Mouse (Mus musculus) MEL (cell line): ENCODE measurements around the gene Ints7. TPM values are rescaled to one million over a fixed set of nuclear protein-coding genes. Genes with fewer than 3 reads are reported as not detected.
A peak's percentile ranks its signal among the peaks of the same experiment; 100 is the strongest.

Experiments used
- DNase-seq: peaks from one replicate; pipeline ENCODE4 v3.0.0; 2011; ENCODE audit warnings: low read depth, low spot score
- H3K27ac ChIP-seq: 2 replicates; pipeline ENCODE4 v1.5.1; 2012; ENCODE audit warnings: low read depth, mild to moderate bottlenecking, control low read depth, low read length, moderate library complexity; ENCODE audit not compliant: control insufficient read depth
- H3K27me3 ChIP-seq, 2 experiments: fragments of 150-350 bp in 1 of 2; sonication (generic) in 1 of 2; 2 replicates each; pipeline ENCODE4 v1.6.1; 2012; ENCODE audit warnings: low read length in 2 of 2, mild to moderate bottlenecking in 2 of 2, improper control_type of control experiment in 1 of 2, moderate library complexity in 1 of 2; ENCODE audit not compliant: insufficient read depth in 2 of 2, control insufficient read depth in 1 of 2
- H3K36me3 ChIP-seq, 2 experiments: 2 replicates each; pipeline ENCODE4 v1.6.1; 2012 to 2014; ENCODE audit warnings: low read length in 2 of 2, improper control_type of control experiment in 1 of 2, inconsistent platforms in 1 of 2, mild to moderate bottlenecking in 1 of 2; ENCODE audit not compliant: insufficient read depth in 2 of 2, control insufficient read depth in 1 of 2
- H3K4me1 ChIP-seq, 2 experiments: fragments of 150-350 bp in 1 of 2; sonication (generic) in 1 of 2; 2 replicates each; pipeline ENCODE4 v1.6.1; 2012; ENCODE audit warnings: low read length in 2 of 2, improper control_type of control experiment in 1 of 2, mild to moderate bottlenecking in 1 of 2; ENCODE audit not compliant: insufficient read depth in 2 of 2, control insufficient read depth in 1 of 2
- H3K4me3 ChIP-seq, 2 experiments: fragments of 150-350 bp in 1 of 2; sonication (generic) in 1 of 2; 2 replicates each; pipeline ENCODE4 v1.5.1; 2012; ENCODE audit warnings: low read depth in 2 of 2, low read length in 2 of 2, mild to moderate bottlenecking in 2 of 2, moderate library complexity in 2 of 2, control low read depth in 1 of 2, improper control_type of control experiment in 1 of 2; ENCODE audit not compliant: control insufficient read depth in 1 of 2, insufficient read depth in 1 of 2
- H3K79me2 ChIP-seq: 2 replicates; pipeline ENCODE4 v1.6.1; 2012; ENCODE audit warnings: mild to moderate bottlenecking, low read length, moderate library complexity; ENCODE audit not compliant: control insufficient read depth, poor library complexity, insufficient read depth
- H3K9ac ChIP-seq: 2 replicates; pipeline ENCODE4 v1.6.1; 2012; ENCODE audit warnings: low read depth, mild to moderate bottlenecking, control low read depth, low read length, moderate library complexity; ENCODE audit not compliant: control insufficient read depth, poor library complexity, severe bottlenecking
- H3K9me3 ChIP-seq: fragments of 150-350 bp; sonication (generic); replicated peaks from 2 replicates; pipeline ENCODE4 v1.6.1; 2012; ENCODE audit warnings: mild to moderate bottlenecking, low read length, improper control_type of control experiment, moderate library complexity; ENCODE audit not compliant: insufficient read depth
- BHLHE40 ChIP-seq: IDR thresholded peaks from 2 replicates; pipeline ENCODE4 v1.6.1; 2012; ENCODE audit warnings: low read depth, mild to moderate bottlenecking, inconsistent platforms, low read length, improper control_type of control experiment, borderline replicate concordance
- CTCF ChIP-seq, 3 experiments: IDR thresholded peaks in 2 of 3; conservative IDR thresholded peaks in 1 of 3; 2 replicates each; pipeline ENCODE4 v1.5.1; 2011 to 2012; ENCODE audit warnings: low read length in 3 of 3, low read depth in 2 of 3, mild to moderate bottlenecking in 2 of 3, improper control_type of control experiment in 1 of 3, inconsistent platforms in 1 of 3, mixed read lengths in 1 of 3, moderate library complexity in 1 of 3; ENCODE audit not compliant: control insufficient read depth in 1 of 3, insufficient read depth in 1 of 3, poor library complexity in 1 of 3, severe bottlenecking in 1 of 3
- GATA1 ChIP-seq: IDR thresholded peaks from 2 replicates; pipeline ENCODE4 v1.6.1; 2011; ENCODE audit warnings: low read depth, low read length, improper control_type of control experiment
- MYB ChIP-seq: IDR thresholded peaks from 2 replicates; pipeline ENCODE4 v1.6.1; 2011; ENCODE audit warnings: mild to moderate bottlenecking, low read depth, low read length, improper control_type of control experiment
- POLR2A ChIP-seq, 2 experiments: IDR thresholded peaks; 2 replicates each; pipeline ENCODE4 v1.6.1; 2011 to 2012; ENCODE audit warnings: low read length in 2 of 2, mild to moderate bottlenecking in 2 of 2, control low read depth in 1 of 2, improper control_type of control experiment in 1 of 2, low read depth in 1 of 2, moderate library complexity in 1 of 2; ENCODE audit not compliant: control insufficient read depth in 1 of 2, insufficient read depth in 1 of 2, poor library complexity in 1 of 2
- RAD21 ChIP-seq: IDR thresholded peaks from 2 replicates; pipeline ENCODE4 v1.6.1; 2011; ENCODE audit warnings: mild to moderate bottlenecking, low read depth, low read length, improper control_type of control experiment
- SIN3A ChIP-seq: IDR thresholded peaks from 2 replicates; pipeline ENCODE4 v1.6.1; 2012; ENCODE audit warnings: low read length, improper control_type of control experiment, inconsistent platforms
- SMC3 ChIP-seq: IDR thresholded peaks from 2 replicates; pipeline ENCODE4 v1.6.1; 2011; ENCODE audit warnings: low read depth, low read length, improper control_type of control experiment
- TBP ChIP-seq: IDR thresholded peaks from 2 replicates; pipeline ENCODE4 v1.8.0; 2011; ENCODE audit warnings: low read depth, low read length, improper control_type of control experiment
- ZC3H11A ChIP-seq: IDR thresholded peaks from 2 replicates; pipeline ENCODE4 v1.6.1; 2012; ENCODE audit warnings: low read depth, mild to moderate bottlenecking, inconsistent platforms, low read length, improper control_type of control experiment
- polyA plus RNA-seq, 2 experiments: library from polyadenylated mRNA; stranded (reverse) in 1 of 2; unstranded in 1 of 2; fragments of >175 nt in 1 of 2; fragments of >200 nt in 1 of 2; gene quantifications; 2 replicates each; pipeline versions ENCODE4 v1.2.1 to v1.2.4; 2012; ENCODE audit warnings: low replicate concordance in 2 of 2, low read depth in 1 of 2; ENCODE audit not compliant: insufficient read length in 2 of 2, insufficient read depth in 1 of 2, missing spikeins in 1 of 2
- total RNA-seq: library from RNA; depleted of rRNA; stranded (reverse); fragments of 300-350 nt; gene quantifications from 2 replicates; pipeline ENCODE4 v1.2.3, GENCODE M21; 2012

Ints7 gene
- total and polyA plus RNA-seq, 3 experiments: 44.2 to 84.5 (median 83.5) TPM

GRCm38 (mm10) chr1:191557109-191557508 lies 18.3 kb upstream of the Ints7 start:
- Histone ChIP-seq H3K4me1 (no peaks in the 10 kb centered on the region), H3K27ac (no peak overlapping the region), H3K36me3 (peaks cover 0 to 62% of the 10 kb centered on the region in 2 experiments; a peak in 3 of 4 replicates), H3K27me3 (no peaks in the 10 kb centered on the region), H3K4me3 (no peak overlapping the region), H3K79me2 (no peaks in the 10 kb centered on the region), H3K9ac (no peak overlapping the region), H3K9me3 (no peaks in the 10 kb centered on the region)
- no peak for TF ChIP-seq CTCF (IDR thresholded peaks at IDR 0.05 in 2 of 3, conservative IDR thresholded peaks at IDR 0.05 in 1 of 3; ENCODE audit: control insufficient read depth in 1 of 3, insufficient read depth in 1 of 3, low read depth in 2 of 3, low read length in 3 of 3, poor library complexity in 1 of 3, severe bottlenecking in 1 of 3)
- no peak for DNase-seq

DNA sequence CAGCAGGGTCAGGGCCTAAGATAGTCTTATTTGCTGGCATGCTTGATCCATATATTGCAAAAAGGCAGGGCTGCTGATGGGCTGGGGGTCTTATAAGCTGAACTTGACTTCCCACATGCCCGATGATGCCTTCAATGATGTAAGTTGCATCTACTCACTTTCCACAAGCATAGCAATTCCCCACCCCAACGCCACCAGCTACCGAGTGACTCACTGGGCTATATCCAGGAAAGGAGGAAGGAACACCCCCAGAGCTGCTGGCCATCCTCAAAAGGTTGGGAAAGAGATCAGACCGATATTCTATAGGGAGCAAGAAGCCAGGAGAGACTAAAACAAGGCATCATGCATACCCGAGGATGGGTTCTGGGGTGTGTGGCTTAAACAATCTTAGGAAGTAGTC lies 15.7 kb upstream of the Ints7 start:
- Histone ChIP-seq H3K36me3 (peaks cover 0 to 52% of the 10 kb centered on the region in 2 experiments; a peak in 2 of 4 replicates), H3K27me3 (no peaks in the 10 kb centered on the region), H3K4me1 (no peaks in the 10 kb centered on the region), H3K4me3 (no peak overlapping the region), H3K79me2 (no peaks in the 10 kb centered on the region), H3K9me3 (no peaks in the 10 kb centered on the region), H3K27ac (no peak overlapping the region), H3K9ac (no peak overlapping the region)
- no peak for DNase-seq
- TF ChIP-seq POLR2A (IDR thresholded peaks at IDR 0.05; ENCODE audit: control insufficient read depth in 1 of 2, insufficient read depth in 1 of 2, low read depth in 1 of 2, low read length in 2 of 2, poor library complexity in 1 of 2) (peak in 1 of 2 experiments; percentile 32; a peak in 1 of 4 replicates), TBP (no peak)

DNA sequence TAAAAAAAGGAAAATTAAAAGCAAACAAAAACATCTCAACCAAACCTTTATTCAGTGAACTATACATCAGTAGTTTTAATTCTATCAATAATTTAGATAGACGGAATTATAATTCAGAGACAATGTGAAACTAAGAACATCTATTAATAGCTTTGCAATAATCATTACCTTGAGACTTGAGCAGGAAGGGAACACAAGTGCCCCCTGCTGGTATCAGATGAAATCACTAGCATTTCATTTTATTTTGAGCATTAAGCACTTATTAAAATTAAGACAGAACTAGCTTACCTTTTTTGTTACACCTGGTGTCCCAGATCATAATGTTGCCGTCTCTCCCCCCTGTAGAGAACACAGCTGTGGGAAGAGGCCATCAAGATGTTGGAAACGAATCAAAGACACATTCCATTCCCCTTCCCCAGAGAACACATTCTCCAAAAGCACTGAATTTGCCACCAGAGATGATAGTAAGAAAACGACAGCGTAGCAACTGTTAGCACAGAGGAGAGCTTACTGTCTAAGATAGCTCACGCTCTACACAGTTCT lies 12.5 kb upstream of the Ints7 start:
- TF ChIP-seq SMC3 (peak; percentile 73), GATA1 (peak; percentile 7; the same call in 1 of the 2 replicates), BHLHE40 (no peak), ZC3H11A (peak; percentile 51), CTCF (IDR thresholded peaks at IDR 0.05 in 2 of 3, conservative IDR thresholded peaks at IDR 0.05 in 1 of 3; ENCODE audit: control insufficient read depth in 1 of 3, insufficient read depth in 1 of 3, low read depth in 2 of 3, low read length in 3 of 3, poor library complexity in 1 of 3, severe bottlenecking in 1 of 3) (peak; percentile 1 to 73 (median 58); a peak in 4 of 6 replicates), RAD21 (peak; percentile 52), SIN3A (0 out of 2 replicates have a peak, but pooled peaks have one; percentile 39), MYB (no peak)
- Histone ChIP-seq H3K79me2 (peaks cover 11% of the 10 kb centered on the region), H3K4me3 (no peak overlapping the region), H3K27me3 (no peaks in the 10 kb centered on the region), H3K4me1 (no peaks in the 10 kb centered on the region), H3K36me3 (peaks cover 0 to 46% of the 10 kb centered on the region in 2 experiments), H3K27ac (no peak overlapping the region), H3K9me3 (no peaks in the 10 kb centered on the region), H3K9ac (no peak overlapping the region)
- peak; percentile 60 for DNase-seq
